Comparison of ENCODE assay signal across 1 mouse cellular context in genomic region chr1:134059739-134060695, GRCm38 (mm10).
TF ChIP-seq lines count a peak whose summit lies in the region.

No protein-coding gene starts in this region.

TF ChIP-seq in CH12.LX, 34 proteins besides CTCF, POLR2A, EP300 and RAD21 (continued from another document):
- TF ChIP-seq USF2 (conservative IDR thresholded peaks at IDR 0.05; ENCODE audit: low read depth, low read length) (no peak), MXI1 (IDR thresholded peaks at IDR 0.05; ENCODE audit: low read depth, low read length) (peak; percentile 33; the same call in 1 of the 2 replicates), RCOR1 (conservative IDR thresholded peaks at IDR 0.05; ENCODE audit: low read depth, low read length) (no peak), ETS1 (conservative IDR thresholded peaks at IDR 0.05; ENCODE audit: low read depth, low read length) (peak; percentile 55), MAZ (IDR thresholded peaks at IDR 0.05; ENCODE audit: low read depth, low read length) (no peak), NRF1 (IDR thresholded peaks at IDR 0.05; ENCODE audit: low read depth, low read length) (0 out of 2 replicates have a peak, but pooled peaks have one; percentile 29), MYC (IDR thresholded peaks at IDR 0.05; ENCODE audit: low read depth, low read length) (peak; percentile 59; the same call in 1 of the 2 replicates), KAT2A (IDR thresholded peaks at IDR 0.05; ENCODE audit: insufficient replicate concordance, low read length) (no peak), ELF1 (IDR thresholded peaks at IDR 0.05; ENCODE audit: low read depth, low read length) (no peak), GABPA (IDR thresholded peaks at IDR 0.05; ENCODE audit: insufficient replicate concordance, low read depth, low read length) (no peak), MAFK (IDR thresholded peaks at IDR 0.05; ENCODE audit: insufficient replicate concordance, low read length) (no peak), ZC3H11A (IDR thresholded peaks at IDR 0.05; ENCODE audit: low read depth, low read length) (peak; percentile 61), IRF4 (IDR thresholded peaks at IDR 0.05; ENCODE audit: low read depth, low read length) (peak; percentile 67), USF1 (IDR thresholded peaks at IDR 0.05; ENCODE audit: low read depth, low read length) (no peak), ZMIZ1 (IDR thresholded peaks at IDR 0.05; ENCODE audit: low read depth, low read length) (no peak), MAX (IDR thresholded peaks at IDR 0.05; ENCODE audit: low read length) (peak; percentile 62; the same call in 1 of the 2 replicates), TCF12 (IDR thresholded peaks at IDR 0.05; ENCODE audit: low read depth, low read length) (peak; percentile 96), SMC3 (IDR thresholded peaks at IDR 0.05; ENCODE audit: low read depth, low read length) (peak; percentile 95)
